Mouse (Mus musculus) limb, embryonic 11.5 days (tissue): ENCODE measurements around the gene A830005F24Rik. TPM values are rescaled to one million over a fixed set of nuclear protein-coding genes. Genes with fewer than 3 reads are reported as not detected.

Experiments
- ATAC-seq: fragments of 200-750 bp; cut with Nextera tagmentation; 2 replicates; pipeline ENCODE4 v1.8.0; 2017; ENCODE audit warnings: low read depth; ENCODE audit not compliant: insufficient number of reproducible peaks, low FRiP score, low TSS enrichment
- DNase-seq: peaks from one replicate; pipeline ENCODE4 v3.0.0-alpha.2; 2015; ENCODE audit warnings: low spot score
- H3K27ac ChIP-seq: fragments of 300-500 bp; sonication (generic); replicated peaks from 2 replicates; pipeline ENCODE4 v1.5.1; 2014; ENCODE audit warnings: low read depth, mild to moderate bottlenecking, low read length
- H3K27me3 ChIP-seq: fragments of 300-500 bp; sonication (generic); 2 replicates; pipeline ENCODE4 v1.6.1; 2014; ENCODE audit warnings: mild to moderate bottlenecking, low read length, mixed read lengths; ENCODE audit not compliant: control insufficient read depth, insufficient read depth
- H3K36me3 ChIP-seq: fragments of 300-500 bp; sonication (generic); 2 replicates; pipeline ENCODE4 v1.6.1; 2014; ENCODE audit warnings: mild to moderate bottlenecking, low read length, moderate library complexity, mixed read lengths; ENCODE audit not compliant: control insufficient read depth, insufficient read depth
- H3K4me1 ChIP-seq: fragments of 300-500 bp; sonication (generic); 2 replicates; pipeline ENCODE4 v1.6.1; 2014; ENCODE audit warnings: low read length, mixed read lengths; ENCODE audit not compliant: control insufficient read depth, insufficient read depth
- H3K4me2 ChIP-seq: fragments of 300-500 bp; sonication (generic); 2 replicates; pipeline ENCODE4 v1.6.1; 2014; ENCODE audit warnings: low read depth, mild to moderate bottlenecking, moderate library complexity; ENCODE audit not compliant: severe bottlenecking
- H3K4me3 ChIP-seq: fragments of 300-500 bp; sonication (generic); 2 replicates; pipeline ENCODE4 v1.5.1; 2014; ENCODE audit warnings: low read depth, low read length
- H3K9ac ChIP-seq: fragments of 300-500 bp; sonication (generic); 2 replicates; pipeline ENCODE4 v1.6.1; 2014; ENCODE audit warnings: mild to moderate bottlenecking, low read length
- H3K9me3 ChIP-seq: fragments of 300-500 bp; sonication (generic); 2 replicates; pipeline ENCODE4 v1.6.1; 2016; ENCODE audit warnings: low read length; ENCODE audit not compliant: control insufficient read depth
- WGBS: fragments of 180-500 bp; shearing (Covaris S2); extraction: QIAGEN DNeasy Blood & Tissue Kit; methylation state at CpG from one replicate; pipeline ENCODE4 v1.1.7; 2014; 5-methylcytosine and 5-hydroxymethylcytosine counted together
- polyA plus RNA-seq: library from polyadenylated mRNA; unstranded; fragments of >200 nt; fragmentation: Nextera tagmentation; extraction: Ambion mirVana; gene quantifications from 2 replicates; pipeline ENCODE4 v1.2.1, GENCODE M21; 2014

The A830005F24Rik gene
- 3.5 and 3.9 TPM in 2 replicates for polyA plus RNA-seq

DNA sequence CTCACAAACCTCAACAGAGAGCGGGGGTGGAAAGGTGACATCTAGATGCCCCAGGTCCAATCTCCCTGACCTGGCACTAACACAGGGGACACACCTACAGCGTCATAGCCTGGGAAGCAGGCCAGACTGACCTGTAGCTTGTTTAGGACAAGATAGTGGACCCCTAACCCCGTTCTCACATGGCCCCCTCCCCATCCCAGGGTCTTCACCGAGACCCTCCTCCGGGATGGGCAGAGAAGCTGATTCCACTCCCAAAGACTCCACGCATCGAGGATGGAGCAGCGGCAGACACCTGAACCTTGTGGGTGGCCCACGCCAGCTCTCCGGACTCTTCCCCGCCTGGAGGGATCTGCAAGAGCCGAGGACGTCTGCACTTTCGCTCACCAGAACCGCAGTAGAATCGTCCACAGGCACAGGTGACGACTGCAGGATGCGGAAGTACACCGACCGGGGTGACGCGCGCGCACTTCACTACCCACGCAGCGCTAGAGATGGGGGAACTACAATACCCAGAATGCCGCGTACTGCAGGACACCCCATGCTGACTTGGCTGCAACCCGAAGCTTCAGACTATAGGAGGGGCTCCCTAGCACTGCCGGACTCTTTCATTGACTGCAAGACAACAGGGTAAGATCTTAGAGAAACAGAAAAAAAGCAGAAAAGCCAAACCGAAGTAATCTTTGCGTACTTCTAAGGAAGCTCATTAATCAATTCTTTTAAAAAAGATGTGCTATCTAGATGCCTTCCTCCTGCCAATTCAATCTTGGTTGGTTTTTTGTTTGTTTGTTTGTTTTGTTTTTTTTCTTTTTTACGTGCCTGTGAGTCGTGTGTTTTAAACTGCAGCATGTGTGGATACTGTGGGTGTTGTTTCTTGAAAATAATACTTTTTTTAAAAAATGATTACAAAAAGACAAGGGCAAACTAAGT, at the start of gene A830005F24Rik, which contains the start of gene Zfp169:
Gene A830005F24Rik, plus strand, starts transcription at position 568 of the 927 bp plus-strand sequence.
Gene Zfp169, minus strand, starts transcription at position 449 of the 927 bp plus-strand sequence.
- Histone ChIP-seq H3K36me3 (no peaks in the 10 kb centered on the region), H3K27ac (no peak within 1 kb of the TSS), H3K9ac (peak within 1 kb of the TSS; percentile 63), H3K4me2 (peak within 1 kb of the TSS; percentile 86), H3K27me3 (no peaks in the 10 kb centered on the region), H3K4me3 (peak within 1 kb of the TSS; percentile 90), H3K9me3 (no peaks in the 10 kb centered on the region), H3K4me1 (no peaks in the 10 kb centered on the region)
- ATAC-seq (peak; percentile 98), DNase-seq (peak; percentile 86)
- 3% methylated on average over 34 of the region's 34 CpGs for WGBS

- Histone ChIP-seq H3K4me2 (no peak overlapping the region), H3K4me1 (no peaks in the 10 kb centered on the region), H3K27me3 (peaks cover 2% of the 10 kb centered on the region; the same call in 1 of the 2 replicates), H3K9ac (no peak overlapping the region), H3K9me3 (no peaks in the 10 kb centered on the region), H3K36me3 (no peaks in the 10 kb centered on the region), H3K27ac (no peak overlapping the region), H3K4me3 (no peak overlapping the region)
- DNase-seq: peak; percentile 87
- 20% methylated on average over 4 of the region's 4 CpGs for WGBS
- ATAC-seq: no peak
Measured at GRCm38 (mm10) chr13:48464170-48464569, 49.2 kb upstream of the A830005F24Rik start.

DNA sequence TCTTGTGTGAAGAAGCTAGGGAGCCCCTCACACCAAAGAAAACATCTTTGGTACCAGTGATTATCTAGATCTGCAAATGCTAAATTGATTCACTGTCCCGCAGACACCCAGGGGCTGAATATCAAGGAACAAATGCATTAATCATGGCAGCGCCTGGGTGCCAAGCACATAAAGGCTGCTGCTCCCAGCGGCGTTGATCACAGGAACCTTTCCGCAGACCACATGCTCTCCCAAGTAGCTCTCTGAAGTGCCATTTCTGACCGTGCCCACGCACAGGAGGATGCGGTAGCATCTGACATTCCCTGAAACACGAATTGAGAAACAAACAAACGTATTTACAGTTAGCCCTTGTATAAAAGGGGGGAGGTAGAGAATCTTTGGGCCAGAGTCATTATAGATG, 47.2 kb upstream of the A830005F24Rik start:
- Histone ChIP-seq H3K4me3 (no peak overlapping the region), H3K27ac (no peak overlapping the region), H3K36me3 (no peaks in the 10 kb centered on the region), H3K4me1 (no peaks in the 10 kb centered on the region), H3K9ac (no peak overlapping the region), H3K27me3 (peaks cover 2% of the 10 kb centered on the region; the same call in 1 of the 2 replicates), H3K9me3 (no peaks in the 10 kb centered on the region), H3K4me2 (no peak overlapping the region)
- DNase-seq (no peak), ATAC-seq (no peak)
- 59% methylated on average over 10 of the region's 10 CpGs for WGBS

- no peak overlapping the region for H3K27ac ChIP-seq
Measured at GRCm38 (mm10) chr13:48468656-48469180, 44.7 kb upstream of the A830005F24Rik start.

GRCm38 (mm10) chr13:48483606-48484005, 29.8 kb upstream of the A830005F24Rik start:
- Histone ChIP-seq H3K27me3 (no peaks in the 10 kb centered on the region), H3K4me3 (no peak overlapping the region), H3K4me2 (no peak overlapping the region), H3K4me1 (no peaks in the 10 kb centered on the region), H3K36me3 (no peaks in the 10 kb centered on the region), H3K27ac (no peak overlapping the region), H3K9me3 (no peaks in the 10 kb centered on the region), H3K9ac (no peak overlapping the region)
- WGBS: 89% methylated on average over 4 of the region's 4 CpGs
- DNase-seq (no peak), ATAC-seq (no peak)

More at GRCm38 (mm10) chr13:48468656-48469180, 44.7 kb upstream of the A830005F24Rik start:
- Histone ChIP-seq H3K36me3 (no peaks in the 10 kb centered on the region), H3K9me3 (no peaks in the 10 kb centered on the region), H3K27me3 (peaks cover 2% of the 10 kb centered on the region; the same call in 1 of the 2 replicates), H3K9ac (no peak overlapping the region), H3K4me2 (no peak overlapping the region), H3K4me3 (no peak overlapping the region), H3K4me1 (no peaks in the 10 kb centered on the region)
- ATAC-seq (no peak), DNase-seq (no peak)
- 58% methylated on average over 15 of the region's 15 CpGs for WGBS

GRCm38 (mm10) chr13:48490396-48491182, 22.8 kb upstream of the A830005F24Rik start:
- H3K36me3 ChIP-seq: peaks cover 17% of the 10 kb centered on the region
- no peaks in the 10 kb centered on the region for H3K9me3 ChIP-seq
- no peak overlapping the region for H3K4me2 ChIP-seq
- H3K4me3 ChIP-seq: no peak overlapping the region
- H3K9ac ChIP-seq: no peak overlapping the region
- H3K27ac ChIP-seq: no peak overlapping the region
- no peaks in the 10 kb centered on the region for H3K27me3 ChIP-seq
- no peaks in the 10 kb centered on the region for H3K4me1 ChIP-seq
- DNase-seq (no peak), ATAC-seq (no peak)
- 91% methylated on average over 35 of the region's 35 CpGs for WGBS

DNA sequence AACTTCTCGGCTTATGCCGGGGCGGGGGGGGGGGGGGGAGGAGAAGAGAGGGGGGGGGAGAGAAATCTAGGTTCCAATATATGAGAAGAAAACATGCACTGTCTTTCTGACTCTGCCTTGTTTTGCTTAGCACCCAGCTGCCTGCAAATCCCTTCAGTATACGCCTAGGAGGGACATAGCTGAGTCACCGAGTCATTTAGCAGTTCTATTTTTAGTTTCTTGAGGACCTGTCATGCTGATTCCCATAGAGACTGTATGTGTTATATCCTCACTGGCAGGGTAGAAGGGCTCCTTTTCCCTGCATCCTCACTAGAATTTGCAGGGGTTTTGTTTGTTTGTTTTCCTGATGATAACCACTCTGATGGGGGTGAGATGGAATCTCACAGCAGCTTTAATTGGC, 20.2 kb upstream of the A830005F24Rik start:
- no peak overlapping the region for H3K9ac ChIP-seq
- H3K27ac ChIP-seq: no peak overlapping the region
- 93% methylated on average over 4 of the region's 5 CpGs for WGBS
- H3K4me1 ChIP-seq: no peaks in the 10 kb centered on the region
- ATAC-seq: no peak
- no peak overlapping the region for H3K4me2 ChIP-seq
- H3K9me3 ChIP-seq: no peaks in the 10 kb centered on the region
- no peak overlapping the region for H3K4me3 ChIP-seq
- H3K27me3 ChIP-seq: no peaks in the 10 kb centered on the region
- DNase-seq: no peak
- peaks cover 18% of the 10 kb centered on the region for H3K36me3 ChIP-seq

GRCm38 (mm10) chr13:48497693-48498221, 15.6 kb upstream of the A830005F24Rik start:
- DNase-seq: peak; percentile 80
- H3K9ac ChIP-seq: no peak overlapping the region
- peak overlapping the region; percentile 25; the same call in 1 of the 2 replicates for H3K4me2 ChIP-seq
- WGBS: 9% methylated on average over 15 of the region's 15 CpGs
- peaks cover 5% of the 10 kb centered on the region for H3K36me3 ChIP-seq
- H3K4me3 ChIP-seq: peak overlapping the region; percentile 11; the same call in 1 of the 2 replicates
- H3K27ac ChIP-seq: no peak overlapping the region
- ATAC-seq: peak; percentile 89
- no peaks in the 10 kb centered on the region for H3K9me3 ChIP-seq
- no peaks in the 10 kb centered on the region for H3K27me3 ChIP-seq
- no peaks in the 10 kb centered on the region for H3K4me1 ChIP-seq
